Mouse (Mus musculus): ENCODE measurements around the gene Pgp. TPM values are rescaled to one million over a fixed set of nuclear protein-coding genes. Genes with fewer than 3 reads are reported as not detected.
"Not testable (repeated sequence)": the region's sequence is repeated elsewhere in the genome, so short reads cannot be mapped to it uniquely, and the experiment has no call there.

Gene Pgp
- 64.1 and 67.3 TPM in 2 replicates for polyA plus RNA-seq (2014; fragmentation: Nextera tagmentation; extraction: Ambion mirVana)

DNA sequence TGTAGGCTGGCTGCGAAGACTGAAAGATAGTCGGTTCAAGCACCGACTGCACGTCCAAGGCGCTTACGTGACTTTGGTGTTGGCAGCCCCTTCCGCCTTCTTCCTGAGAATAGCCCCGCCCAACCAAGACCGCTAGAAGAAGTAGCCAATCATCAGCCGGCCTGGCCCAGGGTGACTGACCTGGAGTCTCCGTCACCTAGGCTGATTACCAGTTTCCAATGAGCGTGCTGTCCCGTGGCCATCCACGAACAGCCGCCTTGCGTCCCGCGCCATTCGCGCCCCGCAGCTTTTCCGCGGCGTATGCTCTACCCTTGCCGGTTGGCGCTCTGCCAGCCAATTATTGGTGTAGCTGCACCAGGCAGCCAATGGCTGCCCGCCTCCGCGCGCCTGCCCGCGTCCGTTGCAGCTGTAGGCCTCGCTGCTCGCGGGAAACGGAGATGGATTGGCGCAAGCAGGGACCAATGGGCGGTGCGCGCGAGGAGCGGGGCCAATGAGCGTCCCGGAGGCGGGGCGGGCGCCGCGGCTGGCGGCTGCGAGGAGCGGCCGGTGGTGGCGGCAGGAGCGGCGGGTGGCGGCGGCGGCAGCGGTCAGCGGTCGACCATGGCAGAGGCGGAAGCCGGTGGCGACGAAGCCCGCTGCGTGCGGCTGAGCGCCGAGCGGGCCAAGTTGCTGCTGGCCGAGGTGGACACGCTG is at the start of gene Pgp, which contains the start of gene E4f1:
Pgp (plus strand) TSS at position 483 of the 693 bp plus-strand sequence.
E4f1 (minus strand) TSS at position 404 of the 693 bp plus-strand sequence.
- Histone ChIP-seq H3K9me3 (ENCODE audit: control insufficient read depth, low read length) (no peaks in the 10 kb centered on the region), H3K4me3 (ENCODE audit: low read depth, low read length) (peak within 1 kb of the TSS; percentile 65), H3K36me3 (ENCODE audit: control insufficient read depth, insufficient read depth, low read length) (peaks cover 8% of the 10 kb centered on the region; the same call in 1 of the 2 replicates), H3K27me3 (ENCODE audit: control insufficient read depth, insufficient read depth, low read length) (no peaks in the 10 kb centered on the region), H3K4me1 (ENCODE audit: control insufficient read depth, insufficient read depth, low read length) (peaks cover 12% of the 10 kb centered on the region), H3K27ac (replicated peaks; ENCODE audit: low read depth, low read length) (peak within 1 kb of the TSS; percentile 49), H3K9ac (ENCODE audit: low read length) (peak within 1 kb of the TSS; percentile 73), H3K4me2 (ENCODE audit: low read depth, severe bottlenecking) (peak within 1 kb of the TSS; percentile 98)
- DNase-seq (ENCODE audit: low spot score), result peak; percentile 98
- WGBS, result under 1% methylated on average over 72 of the region's 75 CpGs
- ATAC-seq (ENCODE audit: insufficient number of reproducible peaks, low FRiP score, low TSS enrichment, low read depth), result peak; percentile 92

DNA sequence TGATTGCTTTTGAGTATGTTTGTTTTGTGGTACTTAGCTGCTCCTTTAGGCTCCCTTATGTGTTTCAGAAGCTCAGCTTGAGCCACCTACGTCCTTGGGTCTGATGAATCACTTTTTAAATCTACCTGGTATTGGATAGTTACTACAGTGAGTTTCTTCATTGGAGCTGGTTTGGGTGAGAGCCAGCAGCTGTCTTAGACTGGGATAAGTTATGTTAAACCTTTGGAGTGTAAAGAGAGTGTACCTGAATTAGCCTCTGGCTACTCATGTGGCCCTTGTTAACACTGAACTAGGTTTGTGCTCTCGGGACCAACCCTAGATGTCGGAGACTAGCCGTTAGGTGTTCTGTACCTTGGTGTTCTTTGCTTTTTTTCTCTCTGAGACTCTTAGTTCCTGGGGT is 47.1 kb upstream of the Pgp start:
- no peaks in the 10 kb centered on the region for H3K27me3 ChIP-seq (ENCODE audit: control insufficient read depth, insufficient read depth, low read length)
- ATAC-seq (ENCODE audit: insufficient number of reproducible peaks, low FRiP score, low TSS enrichment, low read depth) (no peak), DNase-seq (ENCODE audit: low spot score) (no peak)
- no peak overlapping the region for H3K4me3 ChIP-seq (ENCODE audit: low read depth, low read length)
- 95% methylated on average over 4 of the region's 4 CpGs for WGBS
- peaks cover 55% of the 10 kb centered on the region for H3K36me3 ChIP-seq (ENCODE audit: control insufficient read depth, insufficient read depth, low read length)
- H3K4me1 ChIP-seq (ENCODE audit: control insufficient read depth, insufficient read depth, low read length), result no peaks in the 10 kb centered on the region
- H3K27ac ChIP-seq (replicated peaks; ENCODE audit: low read depth, low read length), result no peak overlapping the region
- H3K4me2 ChIP-seq (ENCODE audit: low read depth, severe bottlenecking), result no peak overlapping the region
- H3K9ac ChIP-seq (ENCODE audit: low read length), result no peak overlapping the region
- H3K9me3 ChIP-seq (ENCODE audit: control insufficient read depth, low read length), result no peaks in the 10 kb centered on the region

DNA sequence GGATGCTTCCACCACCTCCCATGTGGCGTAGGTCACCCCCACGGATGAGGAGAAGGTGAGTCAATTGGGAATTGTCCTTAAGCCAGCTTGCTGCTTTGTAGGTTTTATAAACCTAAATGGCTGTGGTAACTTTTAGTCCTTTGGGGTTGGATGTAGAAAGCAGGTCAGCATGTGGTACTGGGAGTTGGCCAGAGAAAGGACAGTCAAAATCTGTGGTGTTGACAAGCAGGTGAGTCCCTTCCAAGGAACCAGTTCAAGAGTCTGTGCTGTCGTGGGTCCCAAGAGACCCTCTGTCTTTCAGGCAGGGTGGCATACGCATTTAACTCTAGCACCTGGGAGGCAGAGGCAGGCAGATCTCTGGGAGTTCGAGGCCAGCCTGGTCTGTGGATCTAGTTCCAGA is 45.7 kb upstream of the Pgp start:
- 94% methylated on average over 5 of the region's 5 CpGs for WGBS
- Histone ChIP-seq H3K27me3 (ENCODE audit: control insufficient read depth, insufficient read depth, low read length) (no peaks in the 10 kb centered on the region), H3K4me2 (ENCODE audit: low read depth, severe bottlenecking) (no peak overlapping the region; the same call in 1 of the 2 replicates), H3K36me3 (ENCODE audit: control insufficient read depth, insufficient read depth, low read length) (peaks cover 43% of the 10 kb centered on the region), H3K4me1 (ENCODE audit: control insufficient read depth, insufficient read depth, low read length) (no peaks in the 10 kb centered on the region), H3K9me3 (ENCODE audit: control insufficient read depth, low read length) (no peaks in the 10 kb centered on the region), H3K27ac (replicated peaks; ENCODE audit: low read depth, low read length) (no peak overlapping the region), H3K4me3 (ENCODE audit: low read depth, low read length) (no peak overlapping the region), H3K9ac (ENCODE audit: low read length) (no peak overlapping the region)
- no peak for ATAC-seq (ENCODE audit: insufficient number of reproducible peaks, low FRiP score, low TSS enrichment, low read depth)
- no peak for DNase-seq (ENCODE audit: low spot score)

DNA sequence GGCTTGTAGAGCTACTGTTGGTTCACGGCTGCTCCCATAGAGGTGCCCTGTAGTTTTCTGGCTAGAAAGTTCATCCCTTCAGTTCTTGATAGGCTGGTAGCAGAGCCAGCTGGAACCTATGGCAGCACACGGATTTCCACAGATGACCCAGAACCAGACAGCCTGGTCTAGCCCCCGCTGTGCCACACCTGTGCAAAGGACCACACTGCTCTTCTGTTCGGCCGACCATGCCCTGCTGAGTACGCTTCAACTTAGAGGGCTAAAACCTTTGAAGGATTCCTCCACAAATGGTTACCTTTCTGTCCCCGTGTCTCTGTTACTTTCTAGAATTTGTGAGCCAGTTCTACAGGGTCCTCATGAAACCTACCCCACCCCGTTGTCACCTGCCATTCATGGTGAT is 44.9 kb upstream of the Pgp start:
- not testable (repeated sequence) for DNase-seq (ENCODE audit: low spot score); H3K27ac ChIP-seq (replicated peaks; ENCODE audit: low read depth, low read length); H3K9ac ChIP-seq (ENCODE audit: low read length); H3K4me2 ChIP-seq (ENCODE audit: low read depth, severe bottlenecking); ATAC-seq (ENCODE audit: insufficient number of reproducible peaks, low FRiP score, low TSS enrichment, low read depth); H3K9me3 ChIP-seq (ENCODE audit: control insufficient read depth, low read length); H3K4me3 ChIP-seq (ENCODE audit: low read depth, low read length); H3K27me3 ChIP-seq (ENCODE audit: control insufficient read depth, insufficient read depth, low read length); H3K4me1 ChIP-seq (ENCODE audit: control insufficient read depth, insufficient read depth, low read length)
- 93% methylated on average over 5 of the region's 8 CpGs for WGBS
- peaks cover 35% of the 10 kb centered on the region for H3K36me3 ChIP-seq (ENCODE audit: control insufficient read depth, insufficient read depth, low read length)

DNA sequence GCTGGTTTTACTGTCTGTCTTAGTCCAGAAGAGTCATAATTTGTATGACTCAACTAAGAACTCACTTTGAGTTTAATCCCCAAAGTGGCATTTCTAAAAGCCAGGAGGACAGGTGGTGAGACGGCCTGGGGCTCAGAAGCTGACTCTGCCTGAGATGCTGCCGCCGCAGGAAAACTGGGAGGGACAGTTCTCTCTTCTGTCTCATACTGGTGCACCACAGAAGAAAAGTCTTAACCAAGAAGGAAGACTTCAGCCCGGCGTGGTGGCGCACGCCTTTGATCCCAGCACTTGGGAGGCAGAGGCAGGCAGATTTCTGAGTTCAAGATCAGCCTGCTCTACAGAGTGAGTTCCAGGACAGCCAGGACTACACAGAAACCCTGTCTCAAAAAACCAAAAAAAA is 44.3 kb upstream of the Pgp start:
- no peak overlapping the region for H3K27ac ChIP-seq (replicated peaks; ENCODE audit: low read depth, low read length)
- H3K27me3 ChIP-seq (ENCODE audit: control insufficient read depth, insufficient read depth, low read length), result no peaks in the 10 kb centered on the region
- WGBS, result 92% methylated on average over 7 of the region's 7 CpGs
- H3K9ac ChIP-seq (ENCODE audit: low read length), result no peak overlapping the region
- peaks cover 4% of the 10 kb centered on the region; the same call in 1 of the 2 replicates for H3K4me1 ChIP-seq (ENCODE audit: control insufficient read depth, insufficient read depth, low read length)
- no peak for DNase-seq (ENCODE audit: low spot score)
- H3K4me3 ChIP-seq (ENCODE audit: low read depth, low read length), result no peak overlapping the region
- no peak overlapping the region for H3K4me2 ChIP-seq (ENCODE audit: low read depth, severe bottlenecking)
- no peak; the same call in 1 of the 2 replicates for ATAC-seq (ENCODE audit: insufficient number of reproducible peaks, low FRiP score, low TSS enrichment, low read depth)
- H3K36me3 ChIP-seq (ENCODE audit: control insufficient read depth, insufficient read depth, low read length), result peaks cover 30% of the 10 kb centered on the region
- H3K9me3 ChIP-seq (ENCODE audit: control insufficient read depth, low read length), result no peaks in the 10 kb centered on the region

DNA sequence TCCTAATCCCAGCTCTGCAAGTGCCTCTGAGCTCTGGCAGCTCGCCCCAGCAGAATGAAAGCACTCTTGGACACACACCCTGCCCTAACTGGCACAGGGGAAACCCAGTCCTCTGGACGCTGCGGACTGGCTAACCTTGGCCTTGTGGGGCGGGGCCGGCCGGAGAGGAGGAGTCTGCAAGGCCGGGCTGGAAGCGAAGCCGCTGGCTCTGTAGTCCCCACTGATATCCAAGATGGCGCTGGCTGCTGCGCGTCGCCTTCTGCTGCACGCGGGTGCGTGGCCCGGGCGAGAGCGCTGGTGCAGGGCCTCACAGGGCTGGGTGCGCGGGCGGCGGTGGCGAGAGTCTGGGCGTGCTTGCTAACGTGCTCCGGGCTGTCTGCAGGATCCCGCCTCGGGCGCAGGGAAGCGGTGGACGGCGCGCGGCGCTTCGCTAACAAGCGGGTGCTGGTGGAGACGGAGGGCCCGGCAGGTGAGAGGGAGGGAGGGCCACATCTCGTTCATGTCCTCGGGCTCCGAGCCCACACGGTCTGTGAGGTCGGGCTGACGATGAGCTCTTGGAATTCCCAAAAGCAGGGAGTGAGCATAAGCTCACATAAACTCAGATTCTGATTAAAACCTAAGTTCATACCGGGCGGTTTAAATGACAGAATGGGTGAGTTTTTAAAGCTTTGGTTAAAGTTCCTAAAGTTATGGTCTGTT is 43.6 kb upstream of the Pgp start, which contains the start of gene Eci1:
Eci1 (plus strand) TSS at position 171 of the 699 bp plus-strand sequence.
- Histone ChIP-seq H3K4me3 (ENCODE audit: low read depth, low read length) (peak within 1 kb of the TSS; percentile 63), H3K36me3 (ENCODE audit: control insufficient read depth, insufficient read depth, low read length) (peaks cover 25% of the 10 kb centered on the region), H3K27ac (replicated peaks; ENCODE audit: low read depth, low read length) (peak within 1 kb of the TSS; percentile 83), H3K9me3 (ENCODE audit: control insufficient read depth, low read length) (no peaks in the 10 kb centered on the region), H3K4me1 (ENCODE audit: control insufficient read depth, insufficient read depth, low read length) (peaks cover 4% of the 10 kb centered on the region; the same call in 1 of the 2 replicates), H3K4me2 (ENCODE audit: low read depth, severe bottlenecking) (peak within 1 kb of the TSS; percentile 54), H3K27me3 (ENCODE audit: control insufficient read depth, insufficient read depth, low read length) (no peaks in the 10 kb centered on the region), H3K9ac (ENCODE audit: low read length) (peak within 1 kb of the TSS; percentile 85)
- WGBS, result under 1% methylated on average over 48 of the region's 48 CpGs
- peak; percentile 98 for ATAC-seq (ENCODE audit: insufficient number of reproducible peaks, low FRiP score, low TSS enrichment, low read depth)
- peak; percentile 94 for DNase-seq (ENCODE audit: low spot score)

DNA sequence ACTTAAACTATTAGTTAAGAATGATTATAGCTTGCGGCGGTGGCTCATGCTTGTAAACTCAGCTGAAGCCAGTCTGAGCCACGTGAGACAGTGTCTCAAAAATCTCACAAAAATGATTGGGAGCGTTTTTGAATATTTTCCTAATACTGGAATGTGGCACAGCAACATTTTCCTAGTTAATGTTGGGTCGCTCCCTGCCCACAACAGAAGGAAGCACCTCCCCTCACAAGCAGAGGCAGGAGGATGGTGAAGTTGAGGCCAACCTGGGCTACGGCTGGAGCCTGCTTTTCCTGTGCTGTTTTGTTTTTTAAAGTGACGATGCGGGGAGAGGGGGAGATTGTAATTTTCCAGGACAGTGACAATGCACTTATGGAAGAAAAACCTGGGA is 43.0 kb upstream of the Pgp start:
- DNase-seq (ENCODE audit: low spot score) (peak; percentile 39), ATAC-seq (ENCODE audit: insufficient number of reproducible peaks, low FRiP score, low TSS enrichment, low read depth) (no peak)
- Histone ChIP-seq H3K4me3 (ENCODE audit: low read depth, low read length) (peak overlapping the region; percentile 63), H3K36me3 (ENCODE audit: control insufficient read depth, insufficient read depth, low read length) (peaks cover 21% of the 10 kb centered on the region), H3K9ac (ENCODE audit: low read length) (peak overlapping the region; percentile 85), H3K27ac (replicated peaks; ENCODE audit: low read depth, low read length) (0 out of 2 replicates have a peak overlapping the region, but pooled peaks have one; percentile 83), H3K4me1 (ENCODE audit: control insufficient read depth, insufficient read depth, low read length) (peaks cover 4% of the 10 kb centered on the region; the same call in 1 of the 2 replicates), H3K4me2 (ENCODE audit: low read depth, severe bottlenecking) (peak overlapping the region; percentile 54), H3K9me3 (ENCODE audit: control insufficient read depth, low read length) (no peaks in the 10 kb centered on the region), H3K27me3 (ENCODE audit: control insufficient read depth, insufficient read depth, low read length) (no peaks in the 10 kb centered on the region)
- WGBS, result 6% methylated on average over 8 of the region's 8 CpGs

DNA sequence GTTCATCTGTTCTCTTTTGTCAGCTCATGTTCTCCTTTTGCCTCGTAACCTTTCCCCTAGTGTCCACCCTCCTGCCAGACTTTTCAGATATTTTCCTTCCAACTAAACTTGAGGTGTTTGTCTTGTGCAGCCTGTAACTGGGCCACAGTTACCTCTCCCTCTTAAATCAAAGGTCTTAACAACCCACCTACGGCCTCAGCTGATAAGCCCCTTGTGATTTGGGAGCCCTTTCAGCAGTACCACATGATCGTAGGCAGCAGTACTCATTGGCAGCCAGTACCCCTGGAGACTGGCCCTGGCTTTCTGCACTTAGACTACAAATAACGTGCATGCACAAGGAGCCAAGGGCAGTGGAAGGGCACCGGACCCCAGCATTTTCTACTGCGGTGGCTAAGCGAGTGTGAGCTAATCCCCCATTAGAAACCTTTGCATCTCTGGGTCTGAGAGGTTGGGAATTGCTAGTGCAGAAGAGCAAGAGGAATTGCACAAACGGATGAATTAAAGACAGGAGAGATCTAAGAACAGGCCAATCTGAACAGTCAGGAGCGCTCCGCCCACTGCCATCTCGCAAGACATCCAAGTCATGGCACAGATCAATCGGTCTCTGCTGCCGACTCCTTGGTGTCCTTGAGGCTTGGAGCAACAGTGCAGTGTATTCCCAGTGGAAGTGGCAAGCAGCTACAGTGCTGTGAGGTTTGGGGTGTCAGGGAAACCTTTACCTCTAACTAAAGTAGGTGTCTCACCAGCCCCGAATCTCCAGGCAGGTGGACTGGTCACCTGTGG is 40.8 kb upstream of the Pgp start:
- no peak overlapping the region for H3K9ac ChIP-seq (ENCODE audit: low read length)
- no peaks in the 10 kb centered on the region for H3K27me3 ChIP-seq (ENCODE audit: control insufficient read depth, insufficient read depth, low read length)
- no peak overlapping the region for H3K27ac ChIP-seq (replicated peaks; ENCODE audit: low read depth, low read length)
- peaks cover 9% of the 10 kb centered on the region; the same call in 1 of the 2 replicates for H3K36me3 ChIP-seq (ENCODE audit: control insufficient read depth, insufficient read depth, low read length)
- ATAC-seq (ENCODE audit: insufficient number of reproducible peaks, low FRiP score, low TSS enrichment, low read depth) (no peak), DNase-seq (ENCODE audit: low spot score) (no peak)
- no peaks in the 10 kb centered on the region for H3K9me3 ChIP-seq (ENCODE audit: control insufficient read depth, low read length)
- 85% methylated on average over 14 of the region's 14 CpGs for WGBS
- H3K4me2 ChIP-seq (ENCODE audit: low read depth, severe bottlenecking), result no peak overlapping the region
- H3K4me1 ChIP-seq (ENCODE audit: control insufficient read depth, insufficient read depth, low read length), result peaks cover 4% of the 10 kb centered on the region; the same call in 1 of the 2 replicates
- H3K4me3 ChIP-seq (ENCODE audit: low read depth, low read length), result no peak overlapping the region
